Mouse (Mus musculus): ENCODE results near the gene Atp2b1. TPM values are rescaled to one million over a fixed set of nuclear protein-coding genes. Genes with fewer than 3 reads are reported as not detected.

Atp2b1 gene
- total RNA-seq, 2 experiments from 2014 or later = 71.4 to 77.9 TPM

- no peak for DNase-seq
- intact Hi-C loops (cut with DNase I) = loop anchor here (10.0 kb wide), 1 partner anchor 447 kb away; no protein-coding TSS in a partner anchor
These were observed 97.9 kb downstream of the Atp2b1 start for GRCm38 (mm10) chr10:99012086-99012485.

- DNase-seq = no peak
- intact Hi-C loops (cut with DNase I) = loop anchor here (10.0 kb wide), 1 partner anchor 450 kb away; no protein-coding TSS in a partner anchor
These were observed 100.5 kb downstream of the Atp2b1 start for GRCm38 (mm10) chr10:99014737-99015136.

- intact Hi-C loops (cut with DNase I) = loop anchor here (10.0 kb wide), 1 partner anchor 452 kb away; no protein-coding TSS in a partner anchor
- no peak for DNase-seq
These were observed 102.8 kb downstream of the Atp2b1 start for GRCm38 (mm10) chr10:99016996-99017395.

DNA sequence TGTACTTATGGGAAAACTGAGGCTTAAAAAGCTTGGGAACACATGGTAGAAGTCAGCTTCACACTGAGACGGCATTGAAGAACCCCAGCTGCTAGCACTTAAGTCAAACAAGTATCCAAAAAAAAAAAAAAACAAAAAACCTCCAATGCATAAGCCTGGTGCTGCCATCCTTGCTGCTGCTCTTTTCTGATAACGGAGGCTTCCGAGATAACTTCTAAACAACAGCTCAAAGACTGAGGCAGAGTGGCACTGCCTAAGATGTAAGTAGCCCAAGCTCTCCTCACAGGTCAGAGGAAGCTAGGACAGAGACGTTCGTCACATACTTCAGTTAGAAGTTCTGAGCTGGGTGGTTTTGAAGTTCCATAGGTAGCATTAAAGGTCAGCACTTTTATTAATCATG lies 113.3 kb downstream of the Atp2b1 start:
- no peak for DNase-seq
- intact Hi-C loops (cut with DNase I) = no loop called here

GRCm38 (mm10) chr10:99029844-99030243 lies 115.6 kb downstream of the Atp2b1 start:
- DNase-seq = no peak
- intact Hi-C loops (cut with DNase I) = no loop called here

- intact Hi-C loops (cut with DNase I) = no loop called here
- no peak for DNase-seq
These were observed 119.9 kb downstream of the Atp2b1 start for GRCm38 (mm10) chr10:99033830-99034828.

DNA sequence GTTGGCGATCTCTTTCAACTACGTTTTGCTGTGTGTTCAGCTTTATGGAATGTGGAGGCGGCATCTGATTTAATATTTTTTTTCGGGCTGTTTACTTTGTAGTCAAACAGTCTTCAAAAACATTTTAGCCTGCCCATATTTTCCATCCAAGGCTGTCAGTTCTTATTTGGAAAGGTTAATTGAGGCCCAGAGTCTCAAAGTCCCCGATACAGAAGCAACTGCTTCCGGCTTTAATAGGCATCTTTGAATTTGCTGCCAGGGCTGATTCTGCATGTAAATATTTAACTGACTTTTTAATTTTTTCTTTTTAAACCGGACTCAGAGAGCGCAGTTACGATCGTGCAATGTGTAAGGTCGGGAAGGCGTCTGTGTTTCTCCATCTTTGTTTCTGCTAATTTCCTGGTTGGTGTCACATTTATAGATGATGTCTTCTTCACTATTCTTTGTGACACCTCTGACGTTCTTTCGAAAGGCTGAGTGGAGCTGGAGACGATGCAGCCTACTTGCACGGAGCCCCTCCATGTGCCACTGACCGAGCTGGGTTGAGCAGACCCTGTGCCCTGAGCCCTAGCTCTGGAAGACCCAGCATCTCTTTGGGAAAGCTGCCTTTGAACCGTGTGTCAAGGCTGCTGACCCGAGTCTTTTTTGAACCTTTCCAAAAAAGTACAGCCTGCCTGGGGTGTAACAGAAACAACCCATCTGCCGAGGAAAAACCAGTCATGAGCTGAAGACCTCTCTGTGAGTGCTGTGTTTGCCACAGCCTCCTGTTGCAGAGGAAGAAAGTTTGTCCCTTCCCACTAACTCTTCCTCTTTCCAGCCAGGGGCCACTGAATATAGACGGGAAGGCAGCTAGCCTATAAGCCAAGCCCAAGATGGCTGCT lies 123.2 kb downstream of the Atp2b1 start:
- intact Hi-C loops (cut with DNase I) = no loop called here

DNA sequence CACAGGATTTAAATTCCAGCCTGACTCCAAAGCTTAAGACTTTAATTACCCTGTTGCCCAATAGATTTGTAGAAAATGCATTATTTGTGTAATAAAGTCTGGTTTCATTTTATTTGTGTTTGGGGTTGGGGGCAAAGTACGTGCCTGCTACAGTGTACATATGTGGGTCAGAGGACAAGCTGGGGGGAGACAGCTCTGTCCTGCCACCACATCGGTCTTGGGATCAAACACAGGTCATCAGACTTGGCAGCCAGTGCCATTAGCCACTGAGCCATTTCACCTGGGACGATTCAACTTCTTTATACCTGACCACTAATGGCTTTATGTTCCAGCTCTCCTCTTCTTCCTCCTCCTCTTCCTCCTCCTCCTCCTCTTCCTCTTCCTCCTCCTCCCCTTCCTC lies 124.7 kb downstream of the Atp2b1 start:
- intact Hi-C loops (cut with DNase I) = no loop called here

More for the DNA sequence above, 123.2 kb downstream of the Atp2b1 start:
- no peak for DNase-seq

GRCm38 (mm10) chr10:99040171-99040570 lies 126.0 kb downstream of the Atp2b1 start:
- peak in 1 of 2 experiments; percentile 12 for DNase-seq
- intact Hi-C loops (cut with DNase I) = no loop called here

More for the DNA sequence above, 124.7 kb downstream of the Atp2b1 start:
- DNase-seq = no peak

DNA sequence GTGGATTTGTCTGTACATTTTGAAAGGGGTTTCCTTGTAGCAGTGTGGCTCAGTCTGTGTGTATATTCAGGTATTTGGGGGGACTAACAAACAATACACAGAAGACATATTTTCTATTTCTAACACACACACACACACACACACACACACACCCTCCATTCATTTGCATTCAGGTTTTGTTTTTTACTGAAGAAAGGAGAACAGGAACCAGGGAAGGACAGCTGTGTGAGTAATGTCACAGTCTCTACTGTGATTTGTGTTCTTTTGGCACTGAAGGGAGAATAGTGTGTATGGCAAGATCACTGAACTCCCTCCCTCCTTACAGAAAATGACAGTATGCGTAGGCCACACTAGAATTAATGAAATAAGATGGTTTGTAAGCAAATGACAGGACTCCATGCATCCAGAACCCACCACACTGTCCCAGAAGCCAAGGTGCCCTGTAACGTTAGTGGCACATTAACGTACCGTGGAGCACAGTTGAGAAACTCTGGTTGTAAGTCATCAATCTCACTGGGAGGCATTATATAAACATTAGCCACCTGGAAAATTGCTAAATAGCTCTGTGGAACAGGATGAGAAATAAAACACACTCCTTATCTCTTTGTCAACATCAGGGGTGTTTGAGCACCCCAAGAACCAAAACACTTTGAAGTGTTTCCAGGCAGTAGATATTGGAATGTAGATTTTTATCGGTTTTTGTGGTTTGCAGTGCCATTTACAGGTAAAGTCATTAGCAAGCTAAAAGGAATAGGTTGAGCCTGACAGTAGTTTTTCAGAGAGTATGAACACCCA lies 132.7 kb downstream of the Atp2b1 start:
- DNase-seq = no peak
- intact Hi-C loops (cut with DNase I) = no loop called here

DNA sequence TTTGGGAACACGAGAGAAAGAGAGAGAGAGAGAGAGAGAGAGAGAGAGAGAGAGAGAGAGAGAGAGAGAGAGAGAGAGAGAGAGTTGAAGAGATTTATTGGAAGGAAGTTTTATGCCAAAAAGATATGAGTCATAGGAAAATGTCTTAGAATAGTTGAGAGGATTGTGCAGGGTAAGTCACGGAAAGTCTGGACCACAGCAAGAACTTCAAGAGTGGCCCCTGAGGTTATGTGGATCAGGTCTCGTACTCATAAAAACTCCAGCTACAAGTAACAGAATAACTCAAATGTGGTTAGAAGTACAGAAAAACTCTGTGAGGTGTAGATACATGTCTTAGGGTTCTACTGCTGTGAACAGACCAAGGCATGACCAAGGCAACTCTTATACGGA lies 133.3 kb downstream of the Atp2b1 start:
- intact Hi-C loops (cut with DNase I) = no loop called here

GRCm38 (mm10) chr10:99050093-99050492 lies 135.9 kb downstream of the Atp2b1 start:
- intact Hi-C loops (cut with DNase I) = no loop called here
- no peak for DNase-seq

More for the DNA sequence above, 133.3 kb downstream of the Atp2b1 start:
- no peak for DNase-seq

- intact Hi-C loops (cut with DNase I) = no loop called here
- DNase-seq = no peak
These were observed 138.9 kb downstream of the Atp2b1 start for GRCm38 (mm10) chr10:99053111-99053510.

DNA sequence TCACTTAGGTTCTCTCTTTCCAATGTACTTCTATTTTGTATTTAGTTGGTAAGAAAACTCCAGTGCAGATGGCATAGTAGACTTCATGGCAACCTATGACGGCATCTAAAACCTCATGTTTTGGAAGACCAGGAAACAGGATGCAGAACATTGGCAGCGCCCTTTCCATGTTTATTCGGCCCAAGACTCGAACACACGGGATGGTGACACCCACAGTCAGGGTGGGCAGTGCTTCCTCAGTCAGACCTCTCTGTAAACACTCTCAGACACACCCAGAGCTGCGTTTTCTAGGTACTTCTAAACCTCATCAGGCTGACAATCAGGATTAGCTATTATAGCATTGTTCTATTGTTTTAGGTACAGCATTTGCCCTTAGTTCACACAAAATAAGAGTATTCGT lies 146.4 kb downstream of the Atp2b1 start:
- DNase-seq = no peak
- intact Hi-C loops (cut with DNase I) = no loop called here

DNA sequence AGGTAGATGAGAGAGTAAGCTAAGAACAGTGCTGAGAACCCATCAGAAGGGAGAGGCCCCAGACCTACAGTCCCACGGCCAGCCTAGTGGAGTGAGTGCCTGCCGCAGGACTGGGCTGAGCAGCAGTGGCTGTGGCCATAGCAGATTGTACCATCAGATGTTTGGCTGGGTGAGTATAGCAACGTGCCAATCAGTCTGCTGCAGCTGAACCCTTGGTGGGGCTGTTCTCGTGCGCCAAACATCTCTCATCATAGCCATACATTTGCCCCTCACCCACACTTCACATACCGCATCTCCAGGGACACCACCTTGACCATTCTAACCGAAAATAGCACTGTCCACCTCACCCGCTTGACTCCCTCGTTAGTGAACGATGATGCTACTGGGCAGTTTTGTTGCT lies 147.2 kb downstream of the Atp2b1 start:
- intact Hi-C loops (cut with DNase I) = no loop called here
- no peak for DNase-seq

DNA sequence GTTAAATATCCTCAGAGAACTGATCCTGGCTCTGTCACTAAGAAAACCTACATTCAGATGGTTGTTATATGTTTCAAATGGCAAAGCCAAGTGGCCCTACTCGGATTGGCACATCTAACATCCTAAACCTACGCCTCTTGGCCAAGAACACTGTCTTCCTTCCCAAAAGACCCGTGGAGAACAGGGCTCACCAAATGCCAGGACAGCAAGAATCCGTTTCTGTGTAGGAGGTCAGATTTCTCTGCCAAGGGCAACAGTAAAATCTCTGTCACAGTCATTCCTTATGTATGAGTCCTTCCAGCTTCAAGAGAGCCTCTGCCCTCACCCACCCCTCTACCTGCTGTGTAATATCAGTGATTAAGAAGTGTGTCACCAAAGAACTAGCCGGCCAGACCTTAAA lies 148.3 kb downstream of the Atp2b1 start:
- intact Hi-C loops (cut with DNase I) = no loop called here
- no peak for DNase-seq

Measured in heart, postnatal 14 days (tissue).